Mouse (Mus musculus) adrenal gland, adult 18-20 months (tissue): ENCODE results near the gene Pdlim4. TPM values are rescaled to one million over a fixed set of nuclear protein-coding genes. Genes with fewer than 3 reads are reported as not detected.
"Not testable (repeated sequence)": the region's sequence is repeated elsewhere in the genome, so short reads cannot be mapped to it uniquely, and the experiment has no call there.

Experiments used
- DNase-seq, 2 experiments: peaks; one replicate each; pipeline ENCODE4 v3.0.0; 2021 to 2022; ENCODE audit warnings: low spot score in 2 of 2
- total RNA-seq, 2 experiments: library from RNA; stranded (reverse); gene quantifications; 1 replicate in 1 of 2; 2 replicates in 1 of 2; pipeline ENCODE4 v1.2.3; 2021

Gene Pdlim4
- total RNA-seq, 2 experiments from 2014 or later = 7.0 to 7.6 TPM

GRCm38 (mm10) chr11:54021396-54022093 lies 47.3 kb downstream of the Pdlim4 start:
- DNase-seq = no peak

GRCm38 (mm10) chr11:54018893-54019732 lies 49.7 kb downstream of the Pdlim4 start:
- no peak for DNase-seq

- DNase-seq = no peak
Observed at GRCm38 (mm10) chr11:54017596-54017995, 51.2 kb downstream of the Pdlim4 start.

GRCm38 (mm10) chr11:54016051-54016450 lies 52.8 kb downstream of the Pdlim4 start:
- no peak for DNase-seq

DNA sequence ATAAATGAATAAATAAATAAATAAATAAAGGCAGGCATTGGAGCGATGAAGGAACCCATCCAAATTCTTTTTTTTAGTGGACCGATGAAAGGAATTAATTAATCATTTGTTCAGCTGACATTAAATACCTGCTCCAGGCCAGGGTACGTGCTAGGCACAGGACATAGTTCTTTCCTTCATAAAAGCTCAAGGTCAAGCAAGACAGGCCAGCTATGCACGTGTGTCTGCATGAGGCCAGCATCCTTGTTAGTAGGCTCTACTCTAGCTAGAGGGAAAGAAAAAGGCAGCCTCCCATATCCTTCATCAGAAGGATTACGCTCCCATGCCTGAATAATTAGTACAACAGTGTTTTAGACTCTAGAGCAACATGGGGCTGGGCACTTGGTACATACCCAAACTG lies 55.9 kb downstream of the Pdlim4 start:
- DNase-seq = no peak

DNA sequence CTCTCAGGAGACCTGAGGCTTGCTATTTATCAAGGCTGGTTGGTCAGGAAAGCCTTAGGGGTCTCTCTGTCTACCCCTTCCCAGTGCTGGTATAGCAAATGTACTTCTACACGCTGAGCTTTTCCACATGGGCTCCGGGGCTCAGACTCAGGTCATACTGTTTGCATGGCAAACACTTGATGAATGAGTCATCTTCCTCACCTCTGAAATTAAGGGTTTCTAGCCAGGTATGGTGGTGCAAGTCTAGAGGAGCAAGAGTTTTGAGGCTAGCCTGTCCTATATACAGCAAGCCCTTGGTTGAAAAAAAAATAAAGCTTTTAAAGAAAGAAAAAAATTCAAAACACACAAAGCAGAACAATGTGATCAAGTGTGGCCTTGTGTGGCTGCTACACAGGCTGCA lies 57.6 kb downstream of the Pdlim4 start:
- DNase-seq = no peak

DNA sequence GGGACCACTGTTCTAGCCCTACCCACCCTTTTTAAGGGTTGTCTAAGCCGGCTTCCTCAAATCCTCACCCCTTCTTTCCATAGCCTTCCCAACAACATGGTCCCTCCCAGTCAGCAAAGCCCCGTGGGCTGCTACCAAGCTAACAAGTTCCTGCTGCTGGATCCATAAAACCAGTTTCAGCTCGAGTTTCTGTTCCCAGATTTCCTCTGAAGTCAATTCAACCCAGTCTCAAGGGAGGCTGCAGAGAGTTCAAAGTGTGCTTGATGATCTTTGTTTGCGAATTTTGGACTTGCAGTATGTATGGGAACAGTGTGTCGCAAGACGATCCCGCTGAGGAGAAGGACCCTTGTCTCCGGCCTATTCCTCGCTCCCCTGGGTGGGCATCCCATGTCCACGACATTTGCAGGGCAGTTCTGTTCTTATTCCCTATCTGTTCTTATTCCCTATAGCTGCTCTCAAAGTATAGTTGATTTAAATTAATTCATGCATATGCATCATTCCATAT lies 60.3 kb downstream of the Pdlim4 start:
- DNase-seq = no peak

DNA sequence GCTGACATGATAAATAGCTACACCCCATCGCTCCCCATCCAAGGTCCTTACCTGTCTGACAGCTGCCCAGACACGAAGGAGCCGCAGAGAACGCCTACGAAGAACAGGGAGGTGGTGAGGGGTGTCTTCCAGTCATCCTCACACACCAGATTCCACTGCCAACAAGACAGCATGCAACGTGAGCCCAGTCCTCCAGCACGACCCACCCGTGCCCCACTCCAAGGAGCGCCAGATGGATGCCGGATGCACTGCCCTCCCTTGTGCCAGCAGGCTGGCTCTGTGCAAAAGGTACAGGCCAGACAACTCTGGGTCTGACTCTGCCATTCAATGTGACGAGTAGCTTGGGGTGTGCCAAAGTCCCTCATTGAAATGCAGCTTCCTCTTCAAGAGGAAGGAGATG lies 61.1 kb downstream of the Pdlim4 start:
- DNase-seq = no peak

DNA sequence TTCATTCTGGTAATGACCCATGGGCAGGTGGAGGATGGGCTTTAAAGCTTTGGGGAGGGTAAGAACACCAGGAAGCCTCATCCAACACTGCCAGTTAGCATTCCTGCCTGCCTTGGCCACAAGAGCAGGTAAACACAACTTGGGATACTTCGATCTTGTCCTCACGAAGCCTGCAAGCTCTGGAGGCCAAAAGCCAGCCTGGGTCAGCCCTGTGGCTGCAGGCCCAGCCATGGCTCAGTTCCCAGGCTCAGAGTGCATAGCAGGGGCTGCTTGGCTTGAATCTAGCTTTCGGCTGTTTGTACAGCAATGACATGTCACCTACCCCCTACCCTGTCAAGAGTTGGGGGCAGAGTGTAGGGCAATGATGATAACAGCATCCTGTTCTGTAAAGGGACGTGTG lies 61.9 kb downstream of the Pdlim4 start:
- DNase-seq = peak in 1 of 2 experiments; percentile 53

DNA sequence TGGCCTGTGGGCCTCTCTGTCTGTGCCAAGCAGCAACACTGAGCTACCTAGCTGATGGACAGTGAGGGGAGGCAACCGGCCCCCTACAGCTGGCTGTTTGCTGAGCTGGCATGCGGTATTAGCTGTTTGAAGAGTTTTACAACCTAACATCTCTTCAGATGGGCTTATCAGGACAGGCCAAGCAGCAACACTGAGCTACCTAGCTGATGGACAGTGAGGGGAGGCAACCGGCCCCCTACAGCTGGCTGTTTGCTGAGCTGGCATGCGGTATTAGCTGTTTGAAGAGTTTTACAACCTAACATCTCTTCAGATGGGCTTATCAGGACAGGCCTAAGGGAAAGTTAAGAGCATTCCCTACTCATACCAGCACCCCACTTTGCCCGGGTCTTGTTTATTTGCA lies 62.5 kb downstream of the Pdlim4 start:
- not testable (repeated sequence) for DNase-seq

Other genes with a start within 250 kb of the Pdlim4 start
- gene Gm12216, start 209.8 kb downstream of the Pdlim4 start, total RNA-seq = 1 to 10 TPM; 5.2 to 6.1 TPM
- gene Slc22a5, start 177.4 kb downstream of the Pdlim4 start, total RNA-seq = 10 to 100 TPM; 38.9 to 63.4 TPM
- gene Slc22a21, start 88.7 kb downstream of the Pdlim4 start, total RNA-seq = 1 to 10 TPM; 3.5 to 6.5 TPM
- gene Slc22a4, start 40.9 kb downstream of the Pdlim4 start, total RNA-seq = 1 to 10 TPM; 7.4 to 7.8 TPM
- gene P4ha2, start 31.1 kb upstream of the Pdlim4 start, total RNA-seq = 10 to 100 TPM; 40.8 to 64.8 TPM
- gene Csf2, start 180.7 kb upstream of the Pdlim4 start, total RNA-seq = not detected
- gene Il3, start 198.3 kb upstream of the Pdlim4 start, total RNA-seq = not detected
- gene Acsl6, start 234.8 kb upstream of the Pdlim4 start, total RNA-seq = 1 to 10 TPM; 4.7 to 7.7 TPM